Mouse (Mus musculus): Measurements from ENCODE around the gene Fam160a2. TPM values are rescaled to one million over a fixed set of nuclear protein-coding genes. Genes with fewer than 3 reads are reported as not detected.
"Not testable (repeated sequence)": the region's sequence is repeated elsewhere in the genome, so short reads cannot be mapped to it uniquely, and the experiment has no call there.

Gene Fam160a2
- total and polyA plus RNA-seq, 2 experiments from 2014 or later: 33.4 to 48.0 TPM

- Histone ChIP-seq H3K27ac (no peak overlapping the region), H3K4me3 (ENCODE audit: low read length) (no peak overlapping the region), H3K4me1 (ENCODE audit: insufficient read depth, low read length) (no peaks in the 10 kb centered on the region), H3K9me3 (ENCODE audit: low read length) (no peaks in the 10 kb centered on the region), H3K9ac (replicated peaks; ENCODE audit: low read length) (no peak overlapping the region), H3K27me3 (ENCODE audit: insufficient read depth, low read length) (no peaks in the 10 kb centered on the region), H3K4me2 (ENCODE audit: low read depth, low read length) (no peak overlapping the region), H3K36me3 (ENCODE audit: insufficient read depth, low read length) (peaks cover 28% of the 10 kb centered on the region)
- no peak for TF ChIP-seq CTCF (IDR thresholded peaks at IDR 0.05; ENCODE audit: low read depth)
- DNase-seq (ENCODE audit: low spot score): no peak
- 81% methylated on average over 4 of the region's 4 CpGs for WGBS
- ATAC-seq: no peak
Observed at GRCm38 (mm10) chr7:105373509-105373908, 26.3 kb downstream of the Fam160a2 start.

DNA sequence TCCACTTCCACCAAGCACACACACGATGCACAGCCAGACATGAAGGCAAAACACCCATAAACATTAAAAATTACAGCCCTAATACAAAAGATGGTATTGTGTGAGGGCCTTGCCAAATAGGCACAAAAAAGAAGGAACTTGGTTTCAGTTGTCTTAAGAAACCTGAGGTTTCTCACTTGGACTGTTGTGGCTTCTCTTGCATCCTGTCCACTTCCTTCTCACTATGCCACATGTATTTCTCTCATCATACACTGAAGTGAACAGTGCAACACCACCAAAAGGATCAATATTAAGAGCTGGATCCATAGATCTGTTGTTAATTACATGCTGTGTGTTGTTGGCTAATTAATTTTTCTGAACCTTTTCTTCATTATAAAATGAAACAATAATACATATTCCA lies 26.9 kb downstream of the Fam160a2 start:
- no peaks in the 10 kb centered on the region for H3K4me1 ChIP-seq (ENCODE audit: insufficient read depth, low read length)
- H3K27me3 ChIP-seq (ENCODE audit: insufficient read depth, low read length): no peaks in the 10 kb centered on the region
- DNase-seq (ENCODE audit: low spot score) (no peak), ATAC-seq (no peak)
- 83% methylated on average over 1 of the region's 1 CpGs for WGBS
- no peak overlapping the region for H3K27ac ChIP-seq
- no peak overlapping the region for H3K4me2 ChIP-seq (ENCODE audit: low read depth, low read length)
- peaks cover 22% of the 10 kb centered on the region for H3K36me3 ChIP-seq (ENCODE audit: insufficient read depth, low read length)
- H3K9me3 ChIP-seq (ENCODE audit: low read length): no peaks in the 10 kb centered on the region
- no peak overlapping the region for H3K9ac ChIP-seq (replicated peaks; ENCODE audit: low read length)
- TF ChIP-seq CTCF (IDR thresholded peaks at IDR 0.05; ENCODE audit: low read depth): no peak
- H3K4me3 ChIP-seq (ENCODE audit: low read length): no peak overlapping the region

DNA sequence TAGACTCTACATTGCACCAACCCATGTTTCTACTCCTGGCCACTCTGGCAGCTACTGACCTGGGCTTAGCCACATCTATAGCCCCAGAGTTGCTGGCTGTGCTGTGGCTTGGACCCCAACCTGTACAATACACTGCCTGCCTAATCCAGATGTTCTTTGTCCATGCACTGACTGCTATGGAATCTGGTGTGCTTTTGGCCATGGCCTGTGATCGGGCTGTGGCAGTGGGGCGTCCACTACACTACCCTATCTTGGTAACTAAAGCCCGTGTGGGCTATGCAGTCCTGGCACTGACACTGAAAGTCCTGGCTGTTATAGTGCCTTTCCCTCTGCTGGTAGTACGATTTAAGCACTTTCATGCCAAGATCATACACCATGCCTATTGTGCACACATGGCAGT lies 31.3 kb downstream of the Fam160a2 start:
- Histone ChIP-seq H3K9ac (replicated peaks; ENCODE audit: low read length) (no peak overlapping the region), H3K4me3 (ENCODE audit: low read length) (no peak overlapping the region), H3K27me3 (ENCODE audit: insufficient read depth, low read length) (no peaks in the 10 kb centered on the region), H3K9me3 (ENCODE audit: low read length) (no peaks in the 10 kb centered on the region), H3K27ac (no peak overlapping the region), H3K4me1 (ENCODE audit: insufficient read depth, low read length) (no peaks in the 10 kb centered on the region), H3K4me2 (ENCODE audit: low read depth, low read length) (no peak overlapping the region), H3K36me3 (ENCODE audit: insufficient read depth, low read length) (peaks cover under 1% of the 10 kb centered on the region; the same call in 1 of the 2 replicates)
- DNase-seq (ENCODE audit: low spot score) (no peak), ATAC-seq (no peak)
- TF ChIP-seq CTCF (IDR thresholded peaks at IDR 0.05; ENCODE audit: low read depth): no peak
- 92% methylated on average over 4 of the region's 4 CpGs for WGBS

DNA sequence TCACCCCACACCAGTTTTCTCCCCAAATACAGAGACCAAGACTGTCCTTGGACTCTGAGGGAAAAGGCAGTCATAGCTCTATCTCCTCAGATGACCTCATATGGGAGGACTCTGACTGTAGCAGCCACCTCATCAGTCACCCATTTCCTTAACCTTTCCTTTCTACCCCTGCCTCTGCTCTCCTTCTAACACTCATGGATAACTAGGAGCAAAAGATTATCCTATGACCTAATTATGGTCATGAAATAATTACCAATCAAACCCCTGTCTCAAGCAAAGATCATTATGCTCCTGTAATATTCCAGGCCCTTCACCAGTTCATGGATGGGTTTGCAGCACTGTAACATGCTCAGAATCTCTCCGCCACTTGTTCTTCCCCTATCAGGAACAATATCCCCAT lies 31.9 kb downstream of the Fam160a2 start, which contains the start of gene Olfr692:
Gene Olfr692, plus strand, starts transcription at position 301 of the 400 bp plus-strand sequence.
- ATAC-seq: no peak

GRCm38 (mm10) chr7:105367268-105367667 lies 32.6 kb downstream of the Fam160a2 start:
- no peaks in the 10 kb centered on the region for H3K27me3 ChIP-seq (ENCODE audit: insufficient read depth, low read length)
- no peak overlapping the region for H3K9ac ChIP-seq (replicated peaks; ENCODE audit: low read length)
- H3K9me3 ChIP-seq (ENCODE audit: low read length): no peaks in the 10 kb centered on the region
- no peak overlapping the region for H3K4me3 ChIP-seq (ENCODE audit: low read length)
- no peak overlapping the region for H3K27ac ChIP-seq
- no peak for ATAC-seq
- no peak overlapping the region for H3K4me2 ChIP-seq (ENCODE audit: low read depth, low read length)
- no peaks in the 10 kb centered on the region for H3K36me3 ChIP-seq (ENCODE audit: insufficient read depth, low read length)
- DNase-seq (ENCODE audit: low spot score): no peak
- H3K4me1 ChIP-seq (ENCODE audit: insufficient read depth, low read length): no peaks in the 10 kb centered on the region
- 88% methylated on average over 5 of the region's 5 CpGs for WGBS
- no peak for TF ChIP-seq CTCF (IDR thresholded peaks at IDR 0.05; ENCODE audit: low read depth)

More for the DNA sequence above, 31.9 kb downstream of the Fam160a2 start, which contains the start of gene Olfr692:
- WGBS: 100% methylated on average over 1 of the region's 1 CpGs
- Histone ChIP-seq H3K27me3 (ENCODE audit: insufficient read depth, low read length) (no peaks in the 10 kb centered on the region), H3K36me3 (ENCODE audit: insufficient read depth, low read length) (no peaks in the 10 kb centered on the region), H3K4me3 (ENCODE audit: low read length) (no peak within 1 kb of the TSS), H3K9ac (replicated peaks; ENCODE audit: low read length) (no peak within 1 kb of the TSS), H3K9me3 (ENCODE audit: low read length) (no peaks in the 10 kb centered on the region), H3K4me2 (ENCODE audit: low read depth, low read length) (no peak within 1 kb of the TSS), H3K27ac (no peak within 1 kb of the TSS), H3K4me1 (ENCODE audit: insufficient read depth, low read length) (no peaks in the 10 kb centered on the region)
- DNase-seq (ENCODE audit: low spot score): no peak
- TF ChIP-seq CTCF (IDR thresholded peaks at IDR 0.05; ENCODE audit: low read depth): no peak

GRCm38 (mm10) chr7:105361713-105362112 lies 38.1 kb downstream of the Fam160a2 start:
- Histone ChIP-seq H3K4me2 (ENCODE audit: low read depth, low read length) (no peak overlapping the region), H3K27me3 (ENCODE audit: insufficient read depth, low read length) (no peaks in the 10 kb centered on the region), H3K36me3 (ENCODE audit: insufficient read depth, low read length) (no peaks in the 10 kb centered on the region), H3K9me3 (ENCODE audit: low read length) (no peaks in the 10 kb centered on the region), H3K27ac (no peak overlapping the region), H3K4me1 (ENCODE audit: insufficient read depth, low read length) (no peaks in the 10 kb centered on the region), H3K9ac (replicated peaks; ENCODE audit: low read length) (no peak overlapping the region), H3K4me3 (ENCODE audit: low read length) (no peak overlapping the region)
- TF ChIP-seq CTCF (IDR thresholded peaks at IDR 0.05; ENCODE audit: low read depth): no peak
- DNase-seq (ENCODE audit: low spot score) (no peak), ATAC-seq (no peak)
- 86% methylated on average over 2 of the region's 2 CpGs for WGBS

GRCm38 (mm10) chr7:105356487-105356886 lies 43.4 kb downstream of the Fam160a2 start:
- ATAC-seq: peak; percentile 94
- H3K36me3 ChIP-seq (ENCODE audit: insufficient read depth, low read length); H3K9me3 ChIP-seq (ENCODE audit: low read length); H3K27me3 ChIP-seq (ENCODE audit: insufficient read depth, low read length); H3K27ac ChIP-seq; H3K4me3 ChIP-seq (ENCODE audit: low read length); H3K4me2 ChIP-seq (ENCODE audit: low read depth, low read length); DNase-seq (ENCODE audit: low spot score); H3K9ac ChIP-seq (replicated peaks; ENCODE audit: low read length); H3K4me1 ChIP-seq (ENCODE audit: insufficient read depth, low read length): not testable (repeated sequence)
- WGBS: 94% methylated on average over 1 of the region's 2 CpGs

GRCm38 (mm10) chr7:105356064-105356463 lies 43.8 kb downstream of the Fam160a2 start:
- not testable (repeated sequence) for H3K9me3 ChIP-seq (ENCODE audit: low read length); H3K27ac ChIP-seq; H3K4me1 ChIP-seq (ENCODE audit: insufficient read depth, low read length); H3K4me3 ChIP-seq (ENCODE audit: low read length); H3K27me3 ChIP-seq (ENCODE audit: insufficient read depth, low read length); H3K4me2 ChIP-seq (ENCODE audit: low read depth, low read length); DNase-seq (ENCODE audit: low spot score); H3K36me3 ChIP-seq (ENCODE audit: insufficient read depth, low read length); H3K9ac ChIP-seq (replicated peaks; ENCODE audit: low read length)
- no CpG with 5 or more reads among the region's 5 CpGs for WGBS
- peak; percentile 83 for ATAC-seq
